ENCODE assay signal across 11 mouse cellular contexts in the genomic region with DNA sequence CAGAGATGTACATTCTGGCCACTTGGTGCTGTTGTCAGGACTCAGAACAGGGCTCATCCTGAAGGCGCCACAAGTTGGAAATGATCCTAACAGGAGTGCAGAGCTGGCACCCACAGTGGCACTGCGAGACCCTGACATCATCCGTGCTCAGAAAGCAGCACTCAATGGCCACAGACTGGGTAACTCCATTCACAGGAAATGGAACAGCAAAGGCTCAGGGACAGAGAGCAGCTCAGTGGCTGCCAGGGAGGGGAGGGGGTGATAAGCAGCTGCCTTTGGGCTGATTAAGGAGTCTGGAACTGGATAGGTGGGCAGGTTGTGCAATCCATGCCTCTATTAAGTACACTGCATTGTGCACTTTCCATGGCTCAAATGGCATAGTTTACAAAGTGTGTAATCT. TPM values are rescaled to one million over a fixed set of nuclear protein-coding genes. Genes with fewer than 3 reads are reported as not detected.
DNase-seq lines count a peak whose midpoint lies in the region; ATAC-seq and TF ChIP-seq lines count a peak whose summit lies in the region.
"Had no signal": no experiment of that assay in that cellular context is flagged by ENCODE, and none has a peak within 500 bp of the region (broad histone marks: within the 10 kb centered on the region; RNA-seq: fewer than 3 reads in every experiment).

No protein-coding gene starts in this region.

- peak overlapping the region; percentile 97 for H3K27ac ChIP-seq in heart, adult 2 months
- H3K27ac ChIP-seq in midbrain, embryonic 12.5 days (replicated peaks): peak overlapping the region; percentile 30; the same call in 1 of the 2 replicates
- H3K27ac ChIP-seq in midbrain, postnatal 0 days (ENCODE audit: low read depth, low read length): no peak overlapping the region
- H3K27ac ChIP-seq in hindbrain, embryonic 12.5 days: peak overlapping the region; percentile 46; the same call in 1 of the 2 replicates
- no peak overlapping the region for H3K27ac ChIP-seq in kidney, adult 2 months (ENCODE audit: insufficient read depth, low read depth, low read length)

- TF ChIP-seq CTCF in heart, adult 2 months (IDR thresholded peaks at IDR 0.05): no peak
- TF ChIP-seq CTCF in midbrain, postnatal 0 days (IDR thresholded peaks at IDR 0.05): no peak
- TF ChIP-seq CTCF in kidney, adult 2 months (conservative IDR thresholded peaks at IDR 0.05; ENCODE audit: insufficient read depth, insufficient read length, low read depth, low read length): no peak

- H3K4me2 ChIP-seq in midbrain, embryonic 12.5 days (replicated peaks): no peak overlapping the region
- H3K4me2 ChIP-seq in midbrain, postnatal 0 days (ENCODE audit: low read depth, low read length, poor library complexity, severe bottlenecking): no peak overlapping the region
- H3K4me2 ChIP-seq in hindbrain, embryonic 12.5 days (replicated peaks): peak overlapping the region; percentile 11; the same call in 1 of the 2 replicates
- H3K4me2 ChIP-seq: limb, embryonic 12.5 days had no signal

- peaks cover 15% of the 10 kb centered on the region for H3K36me3 ChIP-seq in heart, adult 2 months (ENCODE audit: control insufficient read depth, insufficient read depth, low read length)
- peaks cover 49% of the 10 kb centered on the region for H3K36me3 ChIP-seq in midbrain, embryonic 12.5 days
- no peaks in the 10 kb centered on the region for H3K36me3 ChIP-seq in midbrain, postnatal 0 days (ENCODE audit: insufficient read depth, low read length)
- no peaks in the 10 kb centered on the region for H3K36me3 ChIP-seq in hindbrain, embryonic 12.5 days
- no peaks in the 10 kb centered on the region for H3K36me3 ChIP-seq in kidney, adult 2 months (ENCODE audit: control insufficient read depth, insufficient read depth, low read length)

- no peak for DNase-seq in heart, adult 2 months
- no peak for DNase-seq in heart, adult 8-10 months (ENCODE audit: low spot score)
- DNase-seq in midbrain, postnatal 0 days (ENCODE audit: low spot score): no peak
- DNase-seq in naive thymus-derived CD4-positive, alpha-beta T cell, adult 2 months (ENCODE audit: low read depth): peak; percentile 51
- no peak for DNase-seq in gastrocnemius, postnatal 36 days
- no peak for DNase-seq in kidney, adult 2 months
- DNase-seq: adrenal gland, postnatal 36 days; thymus, postnatal 25 days had no signal

- ATAC-seq in midbrain, embryonic 12.5 days (ENCODE audit: low FRiP score, low read depth): no peak
- ATAC-seq in midbrain, postnatal 0 days (ENCODE audit: low FRiP score): no peak
- no peak for ATAC-seq in hindbrain, embryonic 12.5 days (ENCODE audit: low FRiP score)

- H3K79me2 ChIP-seq in heart, adult 2 months (replicated peaks; ENCODE audit: control insufficient read depth, insufficient read depth, low read length): peaks cover 3% of the 10 kb centered on the region

- intact Hi-C loops in heart, adult 2 months (cut with DNase I): no loop called here
- intact Hi-C loops in gastrocnemius, postnatal 36 days (cut with DNase I): no loop called here

- H3K4me3 ChIP-seq in heart, adult 2 months: no peak overlapping the region
- no peak overlapping the region for H3K4me3 ChIP-seq in midbrain, embryonic 12.5 days
- H3K4me3 ChIP-seq in midbrain, postnatal 0 days (ENCODE audit: low read depth, low read length): no peak overlapping the region
- no peak overlapping the region for H3K4me3 ChIP-seq in hindbrain, embryonic 12.5 days
- no peak overlapping the region for H3K4me3 ChIP-seq in kidney, adult 2 months (ENCODE audit: insufficient read depth, low read depth, low read length)
- H3K4me3 ChIP-seq: limb, embryonic 12.5 days had no signal

- H3K27me3 ChIP-seq in heart, adult 2 months (ENCODE audit: control insufficient read depth, insufficient read depth, low read length): no peaks in the 10 kb centered on the region
- H3K27me3 ChIP-seq in midbrain, embryonic 12.5 days: no peaks in the 10 kb centered on the region
- peaks cover 4% of the 10 kb centered on the region; the same call in 1 of the 2 replicates for H3K27me3 ChIP-seq in midbrain, postnatal 0 days (ENCODE audit: insufficient read depth, low read length)
- no peaks in the 10 kb centered on the region for H3K27me3 ChIP-seq in hindbrain, embryonic 12.5 days
- no peaks in the 10 kb centered on the region for H3K27me3 ChIP-seq in kidney, adult 2 months (replicated peaks; ENCODE audit: control insufficient read depth, insufficient read depth, low read length)
- H3K27me3 ChIP-seq: limb, embryonic 12.5 days had no signal

- no peaks in the 10 kb centered on the region for H3K9me3 ChIP-seq in midbrain, embryonic 12.5 days
- H3K9me3 ChIP-seq in midbrain, postnatal 0 days (ENCODE audit: low read length): no peaks in the 10 kb centered on the region
- H3K9me3 ChIP-seq in hindbrain, embryonic 12.5 days (replicated peaks): no peaks in the 10 kb centered on the region
- H3K9me3 ChIP-seq: limb, embryonic 12.5 days had no signal

- no peak overlapping the region for H3K9ac ChIP-seq in heart, adult 2 months (ENCODE audit: low read depth, low read length)
- no peak overlapping the region for H3K9ac ChIP-seq in midbrain, embryonic 12.5 days (replicated peaks)
- no peak overlapping the region for H3K9ac ChIP-seq in midbrain, postnatal 0 days (replicated peaks; ENCODE audit: low read length, poor library complexity, severe bottlenecking)
- H3K9ac ChIP-seq in hindbrain, embryonic 12.5 days: no peak overlapping the region
- H3K9ac ChIP-seq: limb, embryonic 12.5 days had no signal

- 45% methylated on average over 3 of the region's 3 CpGs for WGBS in heart, adult 2 months
- 87% methylated on average over 3 of the region's 3 CpGs for WGBS in midbrain, embryonic 12.5 days
- WGBS in midbrain, postnatal 0 days: 79% methylated on average over 3 of the region's 3 CpGs
- 89% methylated on average over 3 of the region's 3 CpGs for WGBS in hindbrain, embryonic 12.5 days
- 87% methylated on average over 3 of the region's 3 CpGs for WGBS in kidney, adult 2 months

- TF ChIP-seq EP300 in heart, adult 2 months (IDR thresholded peaks at IDR 0.05; ENCODE audit: insufficient read depth, low read depth, low read length): no peak

- no peak for TF ChIP-seq POLR2A in heart, adult 2 months (IDR thresholded peaks at IDR 0.05; ENCODE audit: insufficient read depth, low read depth, low read length)
- TF ChIP-seq POLR2A in kidney, adult 2 months (IDR thresholded peaks at IDR 0.05; ENCODE audit: low read depth, low read length): no peak

- H3K4me1 ChIP-seq in heart, adult 2 months (ENCODE audit: control insufficient read depth, insufficient read depth, low read length): peaks cover 68% of the 10 kb centered on the region
- peaks cover 98% of the 10 kb centered on the region for H3K4me1 ChIP-seq in midbrain, embryonic 12.5 days
- H3K4me1 ChIP-seq in midbrain, postnatal 0 days (ENCODE audit: insufficient read depth, low read length): peaks cover 6% of the 10 kb centered on the region; the same call in 1 of the 2 replicates
- H3K4me1 ChIP-seq in hindbrain, embryonic 12.5 days: peaks cover 99% of the 10 kb centered on the region
- peaks cover 26% of the 10 kb centered on the region for H3K4me1 ChIP-seq in kidney, adult 2 months (ENCODE audit: control insufficient read depth, insufficient read depth, low read length)

RNA-seq across cellular contexts. Expression of a gene that starts 20.0 kb away (rescaled TPM):
- 10 to 100 TPM; 31.6 to 32.4 TPM for total RNA-seq in heart, adult 2 months (2021)
- polyA plus RNA-seq in heart, adult 2 months (2012; rRNA removed): 22.0 and 23.2 TPM in 2 replicates
- total RNA-seq in heart, adult 8-10 months (2022): 10 to 100 TPM; 22.2 to 36.5 (median 29.1) TPM
- polyA plus RNA-seq in midbrain, embryonic 12.5 days (2016; fragmentation: Nextera tagmentation; extraction: Ambion mirVana): 53.5 and 56.2 TPM in 2 replicates
- total RNA-seq in midbrain, postnatal 0 days (2014; rRNA removed): 48.9 and 65.8 TPM in 2 replicates
- polyA plus RNA-seq in midbrain, postnatal 0 days (2015; fragmentation: Nextera tagmentation; extraction: Ambion mirVana): 6.8 and 7.6 TPM in 2 replicates
- polyA plus RNA-seq in hindbrain, embryonic 12.5 days (2016; fragmentation: Nextera tagmentation; extraction: Ambion mirVana): 38.0 and 41.0 TPM in 2 replicates
- total RNA-seq in gastrocnemius, postnatal 36 days (2021): 1 to 10 TPM; 7.7 to 8.0 TPM
- 16.1 and 17.7 TPM in 2 replicates for polyA plus RNA-seq in kidney, adult 2 months (2012; rRNA removed)

RNA-seq across cellular contexts. Expression of a gene that starts 51.4 kb away (rescaled TPM):
- total RNA-seq in heart, adult 2 months (2021): 10 to 100 TPM; 36.3 to 40.4 TPM
- polyA plus RNA-seq in heart, adult 2 months (2012; rRNA removed): 37.5 and 50.1 TPM in 2 replicates
- total RNA-seq in heart, adult 8-10 months (2022): 10 to 100 TPM; 40.7 to 45.7 (median 41.7) TPM
- 29.3 and 33.3 TPM in 2 replicates for polyA plus RNA-seq in midbrain, embryonic 12.5 days (2016; fragmentation: Nextera tagmentation; extraction: Ambion mirVana)
- total RNA-seq in midbrain, postnatal 0 days (2014; rRNA removed): 63.3 and 76.7 TPM in 2 replicates
- polyA plus RNA-seq in midbrain, postnatal 0 days (2015; fragmentation: Nextera tagmentation; extraction: Ambion mirVana): 9.9 and 12.6 TPM in 2 replicates
- polyA plus RNA-seq in hindbrain, embryonic 12.5 days (2016; fragmentation: Nextera tagmentation; extraction: Ambion mirVana): 32.3 and 35.3 TPM in 2 replicates
- total RNA-seq in gastrocnemius, postnatal 36 days (2021): 10 to 100 TPM; 21.0 to 23.9 TPM
- 71.1 and 87.5 TPM in 2 replicates for polyA plus RNA-seq in kidney, adult 2 months (2012; rRNA removed)

Comparison
In these comparisons a context has a peak if more than half of its experiments do, and no peak if none do; other contexts are left out.
1. H3K27ac ChIP-seq: peak in heart, adult 2 months (single experiment), midbrain, embryonic 12.5 days (single experiment) and hindbrain, embryonic 12.5 days (single experiment); none in midbrain, postnatal 0 days (single experiment) and kidney, adult 2 months (single experiment).